Mouse (Mus musculus): ENCODE results near the gene Nsd2. TPM values are rescaled to one million over a fixed set of nuclear protein-coding genes. Genes with fewer than 3 reads are reported as not detected.
"Not testable (repeated sequence)": the region's sequence is repeated elsewhere in the genome, so short reads cannot be mapped to it uniquely, and the experiment has no call there.

The Nsd2 gene
- polyA plus RNA-seq, 1 experiment, result 6.8 TPM

- no peak for TF ChIP-seq CTCF (conservative IDR thresholded peaks at IDR 0.05; ENCODE audit: insufficient read depth, insufficient read length, low read depth, low read length)
- TF ChIP-seq POLR2A (IDR thresholded peaks at IDR 0.05; ENCODE audit: low read depth, low read length), result no peak
- Histone ChIP-seq H3K36me3 (ENCODE audit: control insufficient read depth, insufficient read depth, low read length) (peaks cover 1% of the 10 kb centered on the region; the same call in 1 of the 2 replicates), H3K4me1 (ENCODE audit: control insufficient read depth, insufficient read depth, low read length) (no peaks in the 10 kb centered on the region), H3K27ac (ENCODE audit: insufficient read depth, low read depth, low read length) (no peak overlapping the region), H3K4me3 (ENCODE audit: insufficient read depth, low read depth, low read length) (no peak overlapping the region), H3K27me3 (replicated peaks; ENCODE audit: control insufficient read depth, insufficient read depth, low read length) (no peaks in the 10 kb centered on the region)
- no peak for DNase-seq
- WGBS, result 76% methylated on average over 3 of the region's 3 CpGs
Measured at GRCm38 (mm10) chr5:33901278-33901677, 80.8 kb downstream of the Nsd2 start.

GRCm38 (mm10) chr5:33902696-33903095, 82.2 kb downstream of the Nsd2 start:
- DNase-seq, result no peak
- Histone ChIP-seq H3K27me3 (replicated peaks; ENCODE audit: control insufficient read depth, insufficient read depth, low read length) (no peaks in the 10 kb centered on the region), H3K27ac (ENCODE audit: insufficient read depth, low read depth, low read length) (no peak overlapping the region), H3K4me3 (ENCODE audit: insufficient read depth, low read depth, low read length) (no peak overlapping the region), H3K36me3 (ENCODE audit: control insufficient read depth, insufficient read depth, low read length) (peaks cover 1% of the 10 kb centered on the region; the same call in 1 of the 2 replicates), H3K4me1 (ENCODE audit: control insufficient read depth, insufficient read depth, low read length) (no peaks in the 10 kb centered on the region)
- 88% methylated on average over 2 of the region's 2 CpGs for WGBS
- TF ChIP-seq CTCF (conservative IDR thresholded peaks at IDR 0.05; ENCODE audit: insufficient read depth, insufficient read length, low read depth, low read length), result no peak
- TF ChIP-seq POLR2A (IDR thresholded peaks at IDR 0.05; ENCODE audit: low read depth, low read length), result no peak

GRCm38 (mm10) chr5:33903176-33903575, 82.7 kb downstream of the Nsd2 start:
- peaks cover 1% of the 10 kb centered on the region; the same call in 1 of the 2 replicates for H3K36me3 ChIP-seq (ENCODE audit: control insufficient read depth, insufficient read depth, low read length)
- H3K27ac ChIP-seq (ENCODE audit: insufficient read depth, low read depth, low read length), result no peak overlapping the region
- no peak overlapping the region for H3K4me3 ChIP-seq (ENCODE audit: insufficient read depth, low read depth, low read length)
- TF ChIP-seq POLR2A (IDR thresholded peaks at IDR 0.05; ENCODE audit: low read depth, low read length) (no peak), CTCF (conservative IDR thresholded peaks at IDR 0.05; ENCODE audit: insufficient read depth, insufficient read length, low read depth, low read length) (no peak)
- H3K4me1 ChIP-seq (ENCODE audit: control insufficient read depth, insufficient read depth, low read length), result no peaks in the 10 kb centered on the region
- no peak for DNase-seq
- WGBS, result 90% methylated on average over 9 of the region's 9 CpGs
- H3K27me3 ChIP-seq (replicated peaks; ENCODE audit: control insufficient read depth, insufficient read depth, low read length), result no peaks in the 10 kb centered on the region

GRCm38 (mm10) chr5:33915031-33915430, 94.5 kb downstream of the Nsd2 start:
- H3K36me3 ChIP-seq (ENCODE audit: control insufficient read depth, insufficient read depth, low read length), result not testable (repeated sequence)

GRCm38 (mm10) chr5:33916616-33917015, 96.1 kb downstream of the Nsd2 start:
- 72% methylated on average over 2 of the region's 2 CpGs for WGBS
- not testable (repeated sequence) for H3K36me3 ChIP-seq (ENCODE audit: control insufficient read depth, insufficient read depth, low read length); H3K27me3 ChIP-seq (replicated peaks; ENCODE audit: control insufficient read depth, insufficient read depth, low read length); H3K4me3 ChIP-seq (ENCODE audit: insufficient read depth, low read depth, low read length); H3K4me1 ChIP-seq (ENCODE audit: control insufficient read depth, insufficient read depth, low read length)
- peak; percentile 71 for DNase-seq
- H3K27ac ChIP-seq (ENCODE audit: insufficient read depth, low read depth, low read length), result peak overlapping the region; percentile 45; the same call in 1 of the 2 replicates

More at GRCm38 (mm10) chr5:33915031-33915430, 94.5 kb downstream of the Nsd2 start:
- DNase-seq, result peak; percentile 62
- H3K27ac ChIP-seq (ENCODE audit: insufficient read depth, low read depth, low read length); H3K27me3 ChIP-seq (replicated peaks; ENCODE audit: control insufficient read depth, insufficient read depth, low read length); H3K4me3 ChIP-seq (ENCODE audit: insufficient read depth, low read depth, low read length); H3K4me1 ChIP-seq (ENCODE audit: control insufficient read depth, insufficient read depth, low read length): not testable (repeated sequence)

DNA sequence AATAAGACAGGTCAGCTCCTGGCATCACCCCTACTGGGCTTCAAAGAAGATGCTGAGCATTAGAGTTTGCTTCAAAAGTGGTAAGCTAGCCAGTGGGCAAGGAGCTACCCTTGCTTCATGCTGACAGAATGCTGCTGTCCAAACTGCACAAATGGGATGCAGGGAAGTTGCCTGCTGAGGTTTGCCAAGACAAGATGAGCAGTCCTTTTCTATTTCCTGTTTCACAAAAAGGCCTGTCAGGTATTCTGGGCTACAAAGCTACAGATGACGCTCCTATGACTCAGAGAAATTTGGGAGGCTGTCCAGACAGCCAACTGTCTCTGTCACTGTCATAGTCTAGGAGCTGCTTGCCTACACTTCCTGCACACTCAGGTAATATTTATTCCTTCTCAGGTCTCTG, 98.9 kb downstream of the Nsd2 start:
- WGBS, result 70% methylated on average over 1 of the region's 1 CpGs
- no peaks in the 10 kb centered on the region for H3K27me3 ChIP-seq (replicated peaks; ENCODE audit: control insufficient read depth, insufficient read depth, low read length)
- no peak overlapping the region for H3K27ac ChIP-seq (ENCODE audit: insufficient read depth, low read depth, low read length)
- TF ChIP-seq CTCF (conservative IDR thresholded peaks at IDR 0.05; ENCODE audit: insufficient read depth, insufficient read length, low read depth, low read length), result no peak
- no peak for TF ChIP-seq POLR2A (IDR thresholded peaks at IDR 0.05; ENCODE audit: low read depth, low read length)
- H3K36me3 ChIP-seq (ENCODE audit: control insufficient read depth, insufficient read depth, low read length), result peaks cover 7% of the 10 kb centered on the region
- no peak for DNase-seq
- no peak overlapping the region for H3K4me3 ChIP-seq (ENCODE audit: insufficient read depth, low read depth, low read length)
- peaks cover 4% of the 10 kb centered on the region; the same call in 1 of the 2 replicates for H3K4me1 ChIP-seq (ENCODE audit: control insufficient read depth, insufficient read depth, low read length)

- Histone ChIP-seq H3K27ac (ENCODE audit: insufficient read depth, low read depth, low read length) (no peak overlapping the region), H3K36me3 (ENCODE audit: control insufficient read depth, insufficient read depth, low read length) (peaks cover 7% of the 10 kb centered on the region), H3K4me1 (ENCODE audit: control insufficient read depth, insufficient read depth, low read length) (peaks cover 4% of the 10 kb centered on the region; the same call in 1 of the 2 replicates), H3K27me3 (replicated peaks; ENCODE audit: control insufficient read depth, insufficient read depth, low read length) (no peaks in the 10 kb centered on the region), H3K4me3 (ENCODE audit: insufficient read depth, low read depth, low read length) (no peak overlapping the region)
- no peak for DNase-seq
- over 99% methylated on average over 2 of the region's 2 CpGs for WGBS
- TF ChIP-seq POLR2A (IDR thresholded peaks at IDR 0.05; ENCODE audit: low read depth, low read length), result no peak
- TF ChIP-seq CTCF (conservative IDR thresholded peaks at IDR 0.05; ENCODE audit: insufficient read depth, insufficient read length, low read depth, low read length), result no peak
Measured at GRCm38 (mm10) chr5:33920037-33920436, 99.5 kb downstream of the Nsd2 start.

DNA sequence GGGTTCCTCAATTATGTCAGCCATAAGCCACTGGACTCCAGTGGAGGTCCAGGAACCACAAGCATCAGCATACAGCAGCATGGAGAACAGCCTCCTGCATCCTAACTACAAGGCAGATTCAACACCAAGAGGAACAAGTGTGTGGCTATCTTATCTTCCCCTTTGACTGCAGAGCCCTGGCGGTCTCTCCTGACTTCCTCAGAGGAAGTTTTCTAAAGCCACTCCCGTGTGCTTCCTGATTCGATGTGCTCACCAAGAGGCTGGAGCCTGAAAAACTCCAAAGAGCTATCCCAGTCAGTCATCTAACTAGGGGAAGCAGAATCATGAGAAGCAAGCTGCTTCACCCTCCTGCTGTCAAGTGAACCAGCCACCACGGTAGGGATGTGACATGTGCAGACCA, 100.4 kb downstream of the Nsd2 start:
- no peaks in the 10 kb centered on the region for H3K27me3 ChIP-seq (replicated peaks; ENCODE audit: control insufficient read depth, insufficient read depth, low read length)
- peaks cover 4% of the 10 kb centered on the region; the same call in 1 of the 2 replicates for H3K4me1 ChIP-seq (ENCODE audit: control insufficient read depth, insufficient read depth, low read length)
- peaks cover 6% of the 10 kb centered on the region for H3K36me3 ChIP-seq (ENCODE audit: control insufficient read depth, insufficient read depth, low read length)
- no peak for DNase-seq
- WGBS, result 76% methylated on average over 4 of the region's 4 CpGs
- TF ChIP-seq CTCF (conservative IDR thresholded peaks at IDR 0.05; ENCODE audit: insufficient read depth, insufficient read length, low read depth, low read length) (no peak), POLR2A (IDR thresholded peaks at IDR 0.05; ENCODE audit: low read depth, low read length) (no peak)
- no peak overlapping the region for H3K27ac ChIP-seq (ENCODE audit: insufficient read depth, low read depth, low read length)
- H3K4me3 ChIP-seq (ENCODE audit: insufficient read depth, low read depth, low read length), result no peak overlapping the region
